Mouse (Mus musculus): ENCODE data around the gene Tmem265.

DNA sequence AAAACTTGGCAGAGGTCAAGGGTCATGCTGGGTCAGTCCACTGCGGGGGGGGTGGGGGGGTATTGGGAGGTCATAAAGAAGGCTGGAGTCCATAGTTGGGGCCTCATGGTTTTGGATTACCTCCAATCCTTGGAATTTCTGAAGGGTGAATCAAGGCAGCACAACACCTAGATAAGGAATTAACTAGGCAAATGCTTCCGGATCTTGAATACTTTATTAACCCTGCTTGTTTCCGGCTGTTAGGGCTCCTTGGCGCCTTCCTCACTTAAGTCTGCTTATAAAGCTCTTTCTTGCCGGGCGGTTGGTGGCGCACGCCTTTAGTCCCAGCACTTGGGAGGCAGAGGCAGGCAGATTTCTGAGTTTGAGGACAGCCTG is 48.2 kb upstream of the Tmem265 start:
- no peak for TF ChIP-seq CTCF (IDR thresholded peaks at IDR 0.05; ENCODE audit: low read depth, low read length)
- TF ChIP-seq GATA1 (IDR thresholded peaks at IDR 0.05; ENCODE audit: borderline replicate concordance, low read length): no peak

All from G1E (cell line).